Mouse (Mus musculus) G1E (cell line): ENCODE data around the gene Mgat4c.

ENCODE experiments used
- CTCF ChIP-seq: IDR thresholded peaks from 2 replicates; pipeline ENCODE4 v1.5.1; 2012; ENCODE audit warnings: low read depth, low read length, inconsistent platforms, mixed read lengths
- GATA1 ChIP-seq: IDR thresholded peaks from 2 replicates; pipeline ENCODE4 v1.6.1; 2012; ENCODE audit warnings: borderline replicate concordance, low read length, inconsistent platforms, mixed read lengths
- POLR2AphosphoS5 ChIP-seq: IDR thresholded peaks from 2 replicates; pipeline ENCODE4 v1.6.1; 2012; ENCODE audit warnings: low read depth, low read length, inconsistent platforms; ENCODE audit not compliant: insufficient replicate concordance
- TAL1 ChIP-seq: conservative IDR thresholded peaks from 2 replicates; pipeline ENCODE4 v1.6.1; 2012; ENCODE audit warnings: low read depth, low read length, inconsistent platforms, mixed read lengths

DNA sequence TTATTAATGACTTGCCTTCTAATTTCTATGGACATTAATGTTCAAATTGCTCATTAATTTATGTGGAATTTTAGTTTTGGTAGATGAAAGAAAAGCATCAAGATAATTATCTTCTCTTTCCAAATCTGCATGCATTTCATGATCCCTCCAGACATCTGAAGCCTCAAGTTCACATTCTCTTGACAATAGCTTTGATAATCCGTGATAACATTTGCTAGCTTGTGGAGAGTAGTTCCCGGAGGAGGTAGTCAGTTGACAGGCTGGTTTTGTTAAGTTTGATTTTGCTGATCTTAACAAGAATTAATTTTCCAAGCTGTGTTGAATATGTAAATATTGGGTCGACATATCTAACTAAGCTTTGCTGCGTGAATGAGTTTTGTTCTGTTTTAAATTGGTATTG is 515.6 kb downstream of the Mgat4c start:
- no peak for TF ChIP-seq CTCF
- TF ChIP-seq TAL1: no peak
- no peak for TF ChIP-seq POLR2AphosphoS5
- TF ChIP-seq GATA1: no peak
